Mouse (Mus musculus) C2C12 (cell line): ENCODE data around the gene Zfp36.

Source experiments
- CTCF ChIP-seq: IDR thresholded peaks from one replicate; pipeline ENCODE4 v1.5.1; 2011; ENCODE audit not compliant: control insufficient read depth, insufficient read depth, insufficient read length
- MAX ChIP-seq: IDR thresholded peaks from one replicate; pipeline ENCODE4 v1.6.1; 2011; ENCODE audit warnings: mild to moderate bottlenecking, control low read depth

GRCm38 (mm10) chr7:28382981-28383396 is 2.9 kb upstream of the Zfp36 start:
- TF ChIP-seq CTCF (no peak), MAX (peak; percentile 90)
